Mouse (Mus musculus) ovary, adult 2 months (tissue): ENCODE measurements around the gene Ncr1. TPM values are rescaled to one million over a fixed set of nuclear protein-coding genes. Genes with fewer than 3 reads are reported as not detected.

Experiments
- polyA plus RNA-seq: library from polyadenylated mRNA; depleted of rRNA; stranded (reverse); fragments of >200 nt; gene quantifications from 2 replicates; pipeline ENCODE4 v1.2.3, GENCODE M21; 2012; rRNA removed

The Ncr1 gene
- polyA plus RNA-seq, result 0.20 and 0.32 TPM in 2 replicates

DNA sequence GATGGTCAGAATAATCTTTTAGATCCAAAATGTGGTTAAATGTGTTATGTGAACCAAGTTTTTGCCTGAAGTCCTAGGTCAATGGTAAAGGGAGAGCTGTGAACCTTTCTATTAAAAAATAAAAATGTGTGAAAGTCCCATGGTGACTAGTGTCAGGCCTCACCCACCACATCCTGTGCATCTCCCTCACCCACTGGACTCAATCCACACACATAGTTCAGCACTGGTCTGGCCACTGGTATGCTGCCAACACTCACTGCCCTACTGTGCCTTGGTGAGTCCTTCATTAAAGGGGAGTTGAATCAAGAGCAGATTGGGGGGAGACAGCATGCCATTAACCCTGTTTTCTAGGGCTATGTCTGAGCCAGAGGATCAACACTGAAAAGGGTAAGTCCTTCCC is at the start of gene Ncr1:
Gene Ncr1 (plus strand): TSS at position 216 of the 400 bp plus-strand sequence.

Other genes with a start within 250 kb of the Ncr1 start
- gene Ttyh1, start 218.3 kb upstream of the Ncr1 start, polyA plus RNA-seq, result 6.7 and 7.6 TPM in 2 replicates
- gene Leng8, start 200.7 kb upstream of the Ncr1 start, polyA plus RNA-seq, result 635 and 1,086 TPM in 2 replicates
- 8.9 and 9.7 TPM in 2 replicates for gene Leng9, start 187.3 kb upstream of the Ncr1 start, polyA plus RNA-seq
- gene Cdc42ep5, start 172.9 kb upstream of the Ncr1 start, polyA plus RNA-seq, result 226 and 230 TPM in 2 replicates
- 0.25 and 0.31 TPM in 2 replicates for gene Lilra5, start 100.0 kb upstream of the Ncr1 start, polyA plus RNA-seq
- gene Gp6, start 60.0 kb downstream of the Ncr1 start, polyA plus RNA-seq, result not detected in 2 replicates
- 18.7 and 19.6 TPM in 2 replicates for gene Rdh13, start 107.9 kb downstream of the Ncr1 start, polyA plus RNA-seq
- 8.2 and 11.3 TPM in 2 replicates for gene Eps8l1, start 123.0 kb downstream of the Ncr1 start, polyA plus RNA-seq
- 96.9 and 134 TPM in 2 replicates for gene Ppp1r12c, start 164.0 kb downstream of the Ncr1 start, polyA plus RNA-seq
- 1.5 and 2.1 TPM in 2 replicates for gene Tnnt1, start 178.7 kb downstream of the Ncr1 start, polyA plus RNA-seq
- 215 and 244 TPM in 2 replicates for gene Tnni3, start 186.5 kb downstream of the Ncr1 start, polyA plus RNA-seq
- gene Dnaaf3, start 194.7 kb downstream of the Ncr1 start, polyA plus RNA-seq, result 13.4 and 14.9 TPM in 2 replicates
- gene Syt5, start 209.8 kb downstream of the Ncr1 start, polyA plus RNA-seq, result 6.4 and 7.0 TPM in 2 replicates